Mouse (Mus musculus) stomach, postnatal 0 days (tissue): ENCODE results near the gene Dab1. TPM values are rescaled to one million over a fixed set of nuclear protein-coding genes. Genes with fewer than 3 reads are reported as not detected.

ENCODE experiments used
- ATAC-seq: fragments of 200-750 bp; cut with Nextera tagmentation; 2 replicates; pipeline ENCODE4 v1.8.0; 2017; ENCODE audit not compliant: low FRiP score, low TSS enrichment
- DNase-seq: peaks from one replicate; pipeline ENCODE4 v3.0.0-alpha.2; 2016; ENCODE audit warnings: low spot score
- H3K27ac ChIP-seq: fragments of 300-500 bp; sonication (generic); replicated peaks from 2 replicates; pipeline ENCODE4 v1.5.1; 2014; ENCODE audit warnings: mild to moderate bottlenecking, control low read depth
- H3K27me3 ChIP-seq: fragments of 300-500 bp; sonication (generic); 2 replicates; pipeline ENCODE4 v1.6.1; 2014; ENCODE audit warnings: low read length; ENCODE audit not compliant: control insufficient read depth, insufficient read depth
- H3K36me3 ChIP-seq: fragments of 300-500 bp; sonication (generic); 2 replicates; pipeline ENCODE4 v1.6.1; 2014; ENCODE audit warnings: low read length, mixed read lengths; ENCODE audit not compliant: control insufficient read depth, insufficient read depth
- H3K4me1 ChIP-seq: fragments of 300-500 bp; sonication (generic); replicated peaks from 2 replicates; pipeline ENCODE4 v1.6.1; 2014; ENCODE audit warnings: antibody characterized with exemption; ENCODE audit not compliant: control insufficient read depth, insufficient read depth
- H3K4me2 ChIP-seq: fragments of 300-500 bp; sonication (generic); replicated peaks from 2 replicates; pipeline ENCODE4 v1.6.1; 2014; ENCODE audit warnings: low read depth, mild to moderate bottlenecking, control low read depth, moderate library complexity
- H3K4me3 ChIP-seq: fragments of 300-500 bp; sonication (generic); 2 replicates; pipeline ENCODE4 v1.5.1; 2014; ENCODE audit warnings: low read depth, low read length, control low read depth
- H3K9ac ChIP-seq: fragments of 300-500 bp; sonication (generic); 2 replicates; pipeline ENCODE4 v1.6.1; 2014; ENCODE audit warnings: mild to moderate bottlenecking, low read length, control low read depth, mixed read lengths
- H3K9me3 ChIP-seq: fragments of 300-500 bp; sonication (generic); 2 replicates; pipeline ENCODE4 v1.6.1; 2016; ENCODE audit warnings: low read length; ENCODE audit not compliant: control insufficient read depth
- CTCF ChIP-seq: IDR thresholded peaks from 2 replicates; pipeline ENCODE4 v1.5.1; 2016; ENCODE audit warnings: antibody characterized with exemption, low read depth, mild to moderate bottlenecking, moderate library complexity
- EP300 ChIP-seq: optimal IDR thresholded peaks from 2 replicates; pipeline ENCODE3; 2016; ENCODE audit warnings: antibody characterized with exemption
- WGBS: fragments of 180-500 bp; shearing (Covaris S2); extraction: QIAGEN DNeasy Blood & Tissue Kit; methylation state at CpG from one replicate; pipeline ENCODE4 v1.1.7; 2014; 5-methylcytosine and 5-hydroxymethylcytosine counted together
- polyA plus RNA-seq: library from polyadenylated mRNA; unstranded; fragments of >200 nt; fragmentation: Nextera tagmentation; extraction: Ambion mirVana; gene quantifications from 2 replicates; pipeline ENCODE4 v1.2.1, GENCODE M21; 2015

The Dab1 gene
- polyA plus RNA-seq, 1 experiment from 2014 or later, result 7.4 TPM

- H3K4me2 ChIP-seq, result no peak overlapping the region
Measured at GRCm38 (mm10) chr4:104705664-104706645, 1086.8 kb downstream of the Dab1 start.

DNA sequence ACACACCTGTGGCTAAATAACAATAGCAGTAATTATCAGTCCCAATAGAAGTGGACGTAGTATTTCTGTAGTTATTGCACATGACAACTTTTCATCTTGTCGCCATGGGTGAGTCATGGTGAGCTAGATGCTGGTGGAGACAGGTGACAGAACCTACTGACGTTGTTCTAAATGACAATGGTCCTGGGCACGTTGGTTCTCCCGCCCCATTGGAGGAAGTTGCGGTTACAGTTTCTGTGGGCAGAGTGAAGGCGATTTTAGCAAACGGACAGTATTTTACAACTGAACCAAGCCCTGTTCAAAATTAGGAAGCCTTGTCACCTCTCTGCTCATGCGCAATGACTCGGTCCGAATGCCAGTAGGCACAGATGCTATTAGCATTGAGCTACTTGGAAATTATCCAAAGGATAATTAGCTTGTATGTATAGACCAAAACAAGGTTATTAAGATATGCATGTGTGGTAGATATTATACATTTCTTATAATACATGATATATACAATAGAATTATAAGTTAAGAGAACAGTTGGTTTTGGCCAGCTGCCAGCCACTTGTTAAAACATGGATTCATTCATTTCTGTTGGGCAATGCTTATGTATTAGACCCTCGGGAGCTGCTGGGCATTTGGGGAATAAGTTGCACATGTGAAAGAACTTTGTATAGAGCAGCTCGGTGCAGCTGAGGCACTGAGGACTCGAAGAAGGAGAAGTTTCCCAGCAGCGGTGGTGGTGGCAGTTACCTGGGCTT is 1093.4 kb downstream of the Dab1 start:
- TF ChIP-seq EP300 (no peak), CTCF (no peak)
- 72% methylated on average over 15 of the region's 15 CpGs for WGBS
- no peak overlapping the region for H3K27ac ChIP-seq
- H3K9ac ChIP-seq, result no peak overlapping the region
- H3K9me3 ChIP-seq, result no peaks in the 10 kb centered on the region
- H3K36me3 ChIP-seq, result no peaks in the 10 kb centered on the region
- H3K27me3 ChIP-seq, result no peaks in the 10 kb centered on the region
- H3K4me3 ChIP-seq, result no peak overlapping the region
- no peaks in the 10 kb centered on the region for H3K4me1 ChIP-seq
- ATAC-seq, result no peak
- H3K4me2 ChIP-seq, result no peak overlapping the region
- DNase-seq, result no peak

More at GRCm38 (mm10) chr4:104705664-104706645, 1086.8 kb downstream of the Dab1 start:
- WGBS, result 52% methylated on average over 10 of the region's 10 CpGs
- Histone ChIP-seq H3K9me3 (no peaks in the 10 kb centered on the region), H3K4me3 (no peak overlapping the region), H3K27me3 (no peaks in the 10 kb centered on the region), H3K36me3 (no peaks in the 10 kb centered on the region), H3K4me1 (no peaks in the 10 kb centered on the region), H3K27ac (no peak overlapping the region), H3K9ac (no peak overlapping the region)
- no peak for ATAC-seq
- no peak for DNase-seq
- TF ChIP-seq EP300 (no peak), CTCF (no peak)

- H3K27ac ChIP-seq, result no peak overlapping the region
- DNase-seq, result no peak
- no peak overlapping the region for H3K9ac ChIP-seq
- H3K9me3 ChIP-seq, result no peaks in the 10 kb centered on the region
- H3K36me3 ChIP-seq, result no peaks in the 10 kb centered on the region
- WGBS, result 45% methylated on average over 9 of the region's 9 CpGs
- no peaks in the 10 kb centered on the region for H3K27me3 ChIP-seq
- no peaks in the 10 kb centered on the region for H3K4me1 ChIP-seq
- no peak for ATAC-seq
- H3K4me2 ChIP-seq, result no peak overlapping the region
- H3K4me3 ChIP-seq, result no peak overlapping the region
- TF ChIP-seq CTCF (0 out of 2 replicates have a peak, but pooled peaks have one; percentile 7), EP300 (no peak)
Measured at GRCm38 (mm10) chr4:104714925-104715519, 1095.9 kb downstream of the Dab1 start.

DNA sequence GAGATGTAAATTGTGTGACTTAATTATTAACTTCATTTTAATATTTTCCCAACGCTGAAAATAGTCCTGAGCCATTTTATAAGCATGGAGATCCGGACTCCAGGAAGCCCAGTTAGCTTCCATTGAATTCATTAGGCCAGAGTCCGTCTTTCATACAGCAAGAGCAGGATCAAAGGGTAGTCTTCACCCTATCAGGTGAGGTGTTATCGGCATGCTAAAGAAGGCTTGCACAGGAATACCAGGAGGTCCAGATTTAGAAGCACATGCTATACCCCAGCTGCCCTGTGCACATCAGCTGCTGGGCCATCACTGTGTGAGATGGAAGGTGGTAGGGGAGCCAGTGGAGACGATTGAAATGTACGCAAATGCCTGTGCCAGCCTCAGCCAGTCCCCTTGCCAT is 1096.7 kb downstream of the Dab1 start:
- ATAC-seq (no peak), DNase-seq (no peak)
- no peaks in the 10 kb centered on the region for H3K9me3 ChIP-seq
- H3K27me3 ChIP-seq, result no peaks in the 10 kb centered on the region
- H3K4me3 ChIP-seq, result no peak overlapping the region
- no peak overlapping the region for H3K27ac ChIP-seq
- no peak overlapping the region for H3K9ac ChIP-seq
- no peaks in the 10 kb centered on the region for H3K36me3 ChIP-seq
- H3K4me1 ChIP-seq, result no peaks in the 10 kb centered on the region
- TF ChIP-seq EP300 (no peak), CTCF (no peak)
- 73% methylated on average over 6 of the region's 6 CpGs for WGBS
- no peak overlapping the region for H3K4me2 ChIP-seq

GRCm38 (mm10) chr4:104716506-104716905 is 1097.3 kb downstream of the Dab1 start:
- Histone ChIP-seq H3K4me3 (no peak overlapping the region), H3K9ac (no peak overlapping the region), H3K36me3 (no peaks in the 10 kb centered on the region), H3K4me2 (no peak overlapping the region), H3K4me1 (no peaks in the 10 kb centered on the region), H3K27ac (no peak overlapping the region), H3K9me3 (no peaks in the 10 kb centered on the region), H3K27me3 (no peaks in the 10 kb centered on the region)
- ATAC-seq (no peak), DNase-seq (no peak)
- TF ChIP-seq CTCF, result no peak
- TF ChIP-seq EP300, result no peak
- 70% methylated on average over 1 of the region's 1 CpGs for WGBS
